Mouse (Mus musculus) liver, adult 2 months (tissue): ENCODE measurements around the gene 1700020L24Rik. TPM values are rescaled to one million over a fixed set of nuclear protein-coding genes. Genes with fewer than 3 reads are reported as not detected.

Experiments
- DNase-seq: peaks from one replicate; pipeline ENCODE4 v3.0.0-alpha.2; 2011; ENCODE audit warnings: low read depth, low spot score; ENCODE audit errors: extremely low read depth
- H3K27ac ChIP-seq: fragments of 200-500 bp; replicated peaks from 2 replicates; pipeline ENCODE4 v1.5.1; 2012; ENCODE audit warnings: low read depth, mild to moderate bottlenecking, control low read depth, inconsistent platforms, low read length; ENCODE audit not compliant: insufficient read depth
- H3K27me3 ChIP-seq: fragments of 200-500 bp; 2 replicates; pipeline ENCODE4 v1.6.1; 2012; ENCODE audit warnings: mild to moderate bottlenecking, moderate library complexity, low read length, inconsistent platforms; ENCODE audit not compliant: control insufficient read depth, insufficient read depth
- H3K36me3 ChIP-seq: fragments of 200-500 bp; 2 replicates; pipeline ENCODE4 v1.6.1; 2012; ENCODE audit warnings: low read length, inconsistent platforms; ENCODE audit not compliant: control insufficient read depth, insufficient read depth
- H3K4me1 ChIP-seq: fragments of 200-500 bp; 2 replicates; pipeline ENCODE4 v1.6.1; 2011; ENCODE audit warnings: low read length; ENCODE audit not compliant: control insufficient read depth, insufficient read depth
- H3K4me3 ChIP-seq: fragments of 200-500 bp; 2 replicates; pipeline ENCODE4 v1.5.1; 2011; ENCODE audit warnings: low read depth, mild to moderate bottlenecking, control low read depth, low read length, moderate library complexity; ENCODE audit not compliant: insufficient read depth
- H3K79me2 ChIP-seq: fragments of 200-500 bp; 2 replicates; pipeline ENCODE4 v1.6.1; 2012; ENCODE audit warnings: inconsistent platforms, mild to moderate bottlenecking, low read length, moderate library complexity; ENCODE audit not compliant: control insufficient read depth, insufficient read depth
- H3K9ac ChIP-seq: fragments of 200-500 bp; 2 replicates; pipeline ENCODE4 v1.6.1; 2012; ENCODE audit warnings: low read depth, mild to moderate bottlenecking, control low read depth, inconsistent platforms, low read length
- CTCF ChIP-seq: fragments of 200-500 bp; IDR thresholded peaks from 2 replicates; pipeline ENCODE4 v1.5.1; 2011; ENCODE audit warnings: low read depth, low read length, control low read depth
- POLR2A ChIP-seq: fragments of 200-500 bp; IDR thresholded peaks from 2 replicates; pipeline ENCODE4 v1.6.1; 2011; ENCODE audit warnings: low read length, control low read depth; ENCODE audit not compliant: insufficient read depth; ENCODE audit errors: extremely low read depth
- WGBS: fragments of 180-500 bp; shearing (Covaris S2); methylation state at CpG from one replicate; pipeline ENCODE4 v1.1.7; 2018; 5-methylcytosine and 5-hydroxymethylcytosine counted together
- polyA plus RNA-seq: library from polyadenylated mRNA; depleted of rRNA; stranded (reverse); fragments of >200 nt; gene quantifications from 2 replicates; pipeline ENCODE4 v1.2.3, GENCODE M21; 2012
- total RNA-seq: library from RNA; depleted of rRNA; stranded (reverse); fragments of >200 nt; gene quantifications from 2 replicates; pipeline ENCODE4 v1.2.3, GENCODE M21; 2014

1700020L24Rik gene
- total and polyA plus RNA-seq, 2 experiments: not detected

DNA sequence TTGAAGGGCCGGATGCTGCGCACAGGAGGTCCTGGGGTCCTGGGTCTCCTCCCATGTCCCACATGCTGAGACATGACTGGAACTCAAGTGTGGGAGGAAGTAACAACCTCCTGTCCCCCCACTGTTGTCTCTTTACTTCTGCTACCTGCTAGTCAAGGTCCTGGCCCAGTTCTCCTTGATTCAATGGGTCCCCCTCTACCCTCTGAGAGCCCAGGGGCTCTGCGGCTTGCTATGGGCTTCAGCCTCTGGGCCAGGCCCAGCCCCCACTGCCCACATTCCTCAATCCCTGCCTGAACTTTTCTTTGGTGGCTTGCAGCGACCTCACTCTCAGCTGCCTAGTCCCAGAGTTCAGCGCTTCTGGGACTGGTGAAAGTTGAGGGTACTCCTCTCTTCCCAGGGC lies 8.1 kb upstream of the 1700020L24Rik start, which contains the start of gene Gas2l2:
Gene Gas2l2 (minus strand): TSS at position 101 of the 400 bp plus-strand sequence.
- DNase-seq: no peak
- Histone ChIP-seq H3K9ac (no peak within 1 kb of the TSS), H3K27me3 (peaks cover 6% of the 10 kb centered on the region), H3K4me3 (no peak within 1 kb of the TSS), H3K4me1 (no peaks in the 10 kb centered on the region), H3K27ac (no peak within 1 kb of the TSS), H3K36me3 (no peaks in the 10 kb centered on the region), H3K79me2 (no peaks in the 10 kb centered on the region)
- WGBS: 70% methylated on average over 5 of the region's 5 CpGs
- TF ChIP-seq POLR2A: no peak
- no peak for TF ChIP-seq CTCF

DNA sequence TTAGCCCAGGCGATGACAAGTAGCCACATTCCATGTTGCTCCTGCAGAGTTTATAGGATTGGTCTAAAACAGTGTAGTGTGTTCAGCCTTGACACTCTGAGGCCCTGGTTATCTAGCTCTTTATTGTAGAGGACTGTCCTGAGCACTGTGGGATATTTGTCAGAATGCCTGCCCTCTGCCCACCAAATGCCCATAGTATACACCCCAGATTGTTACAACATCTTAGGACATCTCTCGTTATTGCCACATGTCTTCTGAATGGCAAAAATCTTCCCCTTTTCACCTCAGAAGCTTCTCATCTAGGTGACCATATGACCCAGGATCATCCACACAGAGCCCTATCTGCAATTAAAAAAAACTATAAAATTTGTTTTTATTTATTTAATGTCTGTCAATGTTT lies 4.9 kb upstream of the 1700020L24Rik start:
- Histone ChIP-seq H3K27ac (no peak overlapping the region), H3K4me1 (no peaks in the 10 kb centered on the region), H3K36me3 (no peaks in the 10 kb centered on the region), H3K27me3 (peaks cover 3% of the 10 kb centered on the region; the same call in 1 of the 2 replicates), H3K9ac (no peak overlapping the region), H3K4me3 (no peak overlapping the region), H3K79me2 (no peaks in the 10 kb centered on the region)
- no peak for DNase-seq
- 81% methylated on average over 2 of the region's 2 CpGs for WGBS
- TF ChIP-seq CTCF (no peak), POLR2A (no peak)

GRCm38 (mm10) chr11:83439426-83440060 lies 2.1 kb downstream of the 1700020L24Rik start:
- TF ChIP-seq POLR2A (no peak), CTCF (no peak)
- H3K9ac ChIP-seq: no peak overlapping the region
- H3K4me3 ChIP-seq: no peak overlapping the region
- no peak overlapping the region for H3K27ac ChIP-seq
- 0 out of 2 replicates have a peak, but pooled peaks cover 2% of the 10 kb centered on the region for H3K4me1 ChIP-seq
- no peaks in the 10 kb centered on the region for H3K79me2 ChIP-seq
- WGBS: 29% methylated on average over 11 of the region's 11 CpGs
- DNase-seq: no peak
- peaks cover 6% of the 10 kb centered on the region; the same call in 1 of the 2 replicates for H3K27me3 ChIP-seq
- no peaks in the 10 kb centered on the region for H3K36me3 ChIP-seq

DNA sequence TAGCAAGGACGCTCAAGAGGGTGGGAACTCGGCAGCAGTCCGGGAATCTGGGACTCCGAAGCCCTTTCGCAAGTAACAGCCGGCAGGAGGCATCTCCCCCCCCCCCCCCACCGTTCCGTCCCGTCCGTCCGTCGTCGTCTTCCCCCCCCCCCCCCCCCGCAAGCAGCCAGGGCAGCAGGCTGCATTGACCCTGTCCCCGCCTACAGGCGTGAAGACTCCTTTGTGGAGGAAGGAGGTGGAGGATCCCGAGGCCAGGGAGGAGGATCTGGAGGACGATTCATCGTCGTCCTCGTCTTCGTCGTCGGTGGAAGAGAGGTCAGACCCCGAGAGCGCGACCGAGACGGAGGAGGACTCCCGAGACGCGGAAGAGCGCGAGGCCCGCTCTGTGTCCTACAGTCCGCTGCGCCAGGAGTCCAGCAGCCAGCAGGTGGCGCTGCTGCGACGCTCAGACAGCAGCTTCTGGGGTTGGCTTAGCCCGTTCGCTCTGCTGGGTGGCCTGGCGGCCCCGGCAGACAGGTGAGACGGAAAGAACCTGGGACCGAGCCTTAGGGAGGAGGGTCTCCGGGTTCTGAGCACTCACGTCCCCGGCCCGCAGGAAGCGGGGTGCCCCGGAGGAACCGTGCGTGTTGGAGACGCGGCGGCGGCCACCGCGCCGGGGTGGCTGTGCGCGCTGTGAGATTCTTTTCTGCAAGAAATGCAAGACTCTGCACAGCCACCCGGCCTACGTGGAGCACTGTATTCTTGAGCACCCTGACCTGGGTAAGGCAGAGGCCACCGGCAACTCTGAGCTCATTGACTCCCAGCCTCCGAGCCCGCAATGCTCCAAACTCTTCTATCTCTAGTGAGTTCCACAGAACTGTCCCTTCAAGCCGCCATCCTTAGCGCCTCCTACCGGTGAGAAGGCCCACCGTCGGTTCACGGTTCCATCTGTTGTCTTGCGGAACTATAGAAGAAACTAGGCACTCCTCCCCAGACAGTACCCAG lies 2.9 kb downstream of the 1700020L24Rik start:
- Histone ChIP-seq H3K79me2 (no peaks in the 10 kb centered on the region), H3K27ac (no peak overlapping the region), H3K9ac (peak overlapping the region; percentile 64), H3K27me3 (peaks cover 6% of the 10 kb centered on the region; the same call in 1 of the 2 replicates), H3K4me3 (peak overlapping the region; percentile 65), H3K4me1 (0 out of 2 replicates have a peak, but pooled peaks cover 2% of the 10 kb centered on the region), H3K36me3 (no peaks in the 10 kb centered on the region)
- under 1% methylated on average over 67 of the region's 75 CpGs for WGBS
- DNase-seq: peak; percentile 71
- TF ChIP-seq CTCF: peak; percentile 95
- TF ChIP-seq POLR2A: no peak

DNA sequence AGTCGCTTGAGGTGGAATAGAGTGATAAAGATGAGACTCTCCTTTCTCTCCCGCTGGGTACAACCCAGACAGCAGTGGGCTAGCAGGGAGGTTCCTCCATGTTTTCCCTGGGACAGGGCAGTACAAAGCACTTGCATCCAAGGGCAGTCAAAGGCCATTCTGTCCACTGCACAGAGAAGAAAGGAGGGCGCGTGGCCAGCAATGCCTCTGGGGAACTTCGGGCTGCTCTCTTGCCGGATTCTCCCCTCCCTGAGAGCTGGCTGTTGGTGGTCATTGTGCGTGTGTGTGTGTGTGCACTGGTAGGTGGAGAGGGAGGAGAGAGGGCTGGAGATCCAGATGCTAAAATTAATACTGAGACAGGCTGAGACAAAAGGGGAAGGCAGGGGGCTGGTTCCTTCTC lies 3.8 kb downstream of the 1700020L24Rik start:
- H3K36me3 ChIP-seq: no peaks in the 10 kb centered on the region
- 0 out of 2 replicates have a peak, but pooled peaks cover 2% of the 10 kb centered on the region for H3K4me1 ChIP-seq
- no peak overlapping the region for H3K9ac ChIP-seq
- no peak for DNase-seq
- 51% methylated on average over 7 of the region's 7 CpGs for WGBS
- H3K79me2 ChIP-seq: no peaks in the 10 kb centered on the region
- H3K27ac ChIP-seq: no peak overlapping the region
- H3K27me3 ChIP-seq: peaks cover 6% of the 10 kb centered on the region; the same call in 1 of the 2 replicates
- TF ChIP-seq POLR2A (no peak), CTCF (no peak)
- H3K4me3 ChIP-seq: no peak overlapping the region
